Mouse (Mus musculus): ENCODE data around the gene Cdh26.
A peak's percentile ranks its signal among the peaks of the same experiment; 100 is the strongest.

- TF ChIP-seq POLR2A (IDR thresholded peaks at IDR 0.05; ENCODE audit: low read depth, low read length) (peak; percentile 64; the same call in 1 of the 2 replicates), CTCF (IDR thresholded peaks at IDR 0.05; ENCODE audit: borderline replicate concordance, insufficient read depth, low read length) (no peak)
Measured at GRCm38 (mm10) chr2:178414261-178415149, 15.8 kb upstream of the Cdh26 start, which contains the start of the genes Ppp1r3d and Fam217b.

All from embryonic fibroblast, embryonic 13.5 days (primary cell).